Mouse (Mus musculus): ENCODE data around the gene Acer3. TPM values are rescaled to one million over a fixed set of nuclear protein-coding genes. Genes with fewer than 3 reads are reported as not detected.

Gene Acer3
- polyA plus RNA-seq, 1 experiment from 2014 or later, result 21.5 TPM

- H3K4me3 ChIP-seq (ENCODE audit: low read depth, low read length), result no peak overlapping the region
- DNase-seq (ENCODE audit: low spot score) (no peak), ATAC-seq (replicated peaks; ENCODE audit: insufficient number of reproducible peaks, low FRiP score, low TSS enrichment, low read depth) (no peak)
- no peaks in the 10 kb centered on the region for H3K4me1 ChIP-seq (ENCODE audit: control insufficient read depth, insufficient read depth, low read length)
- H3K36me3 ChIP-seq (replicated peaks; ENCODE audit: control insufficient read depth, insufficient read depth, low read depth, low read length), result no peaks in the 10 kb centered on the region
- H3K9ac ChIP-seq (replicated peaks; ENCODE audit: low read length), result no peak overlapping the region
- no peaks in the 10 kb centered on the region for H3K27me3 ChIP-seq (ENCODE audit: control insufficient read depth, insufficient read depth, low read length)
- H3K27ac ChIP-seq (replicated peaks; ENCODE audit: low read depth, low read length), result no peak overlapping the region
- no peaks in the 10 kb centered on the region for H3K9me3 ChIP-seq (replicated peaks; ENCODE audit: control insufficient read depth, low read length)
- no peak overlapping the region for H3K4me2 ChIP-seq (ENCODE audit: low read depth, low read length)
- 53% methylated on average over 6 of the region's 6 CpGs for whole genome bisulfite sequencing
Observed at GRCm38 (mm10) chr7:98345036-98345435, 24.0 kb upstream of the Acer3 start.

- DNase-seq (ENCODE audit: low spot score), result no peak
- Histone ChIP-seq H3K27me3 (ENCODE audit: control insufficient read depth, insufficient read depth, low read length) (no peaks in the 10 kb centered on the region), H3K9me3 (replicated peaks; ENCODE audit: control insufficient read depth, low read length) (no peaks in the 10 kb centered on the region), H3K4me3 (ENCODE audit: low read depth, low read length) (no peak overlapping the region), H3K9ac (replicated peaks; ENCODE audit: low read length) (no peak overlapping the region), H3K4me2 (ENCODE audit: low read depth, low read length) (no peak overlapping the region), H3K27ac (replicated peaks; ENCODE audit: low read depth, low read length) (no peak overlapping the region), H3K36me3 (replicated peaks; ENCODE audit: control insufficient read depth, insufficient read depth, low read depth, low read length) (no peaks in the 10 kb centered on the region), H3K4me1 (ENCODE audit: control insufficient read depth, insufficient read depth, low read length) (no peaks in the 10 kb centered on the region)
- WGBS, result 33% methylated on average over 3 of the region's 3 CpGs
- no peak for ATAC-seq (replicated peaks; ENCODE audit: insufficient number of reproducible peaks, low FRiP score, low TSS enrichment, low read depth)
Observed at GRCm38 (mm10) chr7:98344361-98344760, 23.4 kb upstream of the Acer3 start.

- no peak for ATAC-seq (replicated peaks; ENCODE audit: insufficient number of reproducible peaks, low FRiP score, low TSS enrichment, low read depth)
- H3K4me2 ChIP-seq (ENCODE audit: low read depth, low read length), result no peak overlapping the region
- H3K27ac ChIP-seq (replicated peaks; ENCODE audit: low read depth, low read length), result no peak overlapping the region
- H3K9me3 ChIP-seq (replicated peaks; ENCODE audit: control insufficient read depth, low read length), result no peaks in the 10 kb centered on the region
- no peak for DNase-seq (ENCODE audit: low spot score)
- WGBS, result 57% methylated on average over 3 of the region's 3 CpGs
- no peaks in the 10 kb centered on the region for H3K36me3 ChIP-seq (replicated peaks; ENCODE audit: control insufficient read depth, insufficient read depth, low read depth, low read length)
- no peaks in the 10 kb centered on the region for H3K4me1 ChIP-seq (ENCODE audit: control insufficient read depth, insufficient read depth, low read length)
- H3K27me3 ChIP-seq (ENCODE audit: control insufficient read depth, insufficient read depth, low read length), result no peaks in the 10 kb centered on the region
- H3K4me3 ChIP-seq (ENCODE audit: low read depth, low read length), result no peak overlapping the region
- no peak overlapping the region for H3K9ac ChIP-seq (replicated peaks; ENCODE audit: low read length)
Observed at GRCm38 (mm10) chr7:98342249-98342648, 21.2 kb upstream of the Acer3 start.

DNA sequence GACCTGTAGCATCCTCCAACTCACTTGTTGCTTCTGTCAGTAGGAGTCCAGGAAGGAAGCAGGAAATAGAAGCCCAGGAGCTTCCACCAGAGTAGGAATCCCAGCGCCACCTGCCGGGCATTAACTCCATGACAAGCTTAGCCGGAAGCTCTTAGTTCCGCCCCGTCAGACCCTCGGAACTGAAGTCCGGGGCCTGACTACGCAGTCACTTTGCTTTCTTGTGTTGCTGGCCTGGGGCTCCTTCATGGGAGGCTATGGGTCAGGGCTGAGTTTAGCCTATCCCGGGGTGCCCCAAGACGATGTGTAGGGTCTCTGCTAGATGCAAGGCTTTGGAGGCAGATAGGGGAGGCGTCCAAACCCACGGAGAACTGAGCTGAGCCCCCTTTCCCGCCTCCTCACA, 20.5 kb upstream of the Acer3 start:
- ATAC-seq (replicated peaks; ENCODE audit: insufficient number of reproducible peaks, low FRiP score, low TSS enrichment, low read depth) (0 out of 2 replicates have a peak, but pooled peaks have one; percentile 44), DNase-seq (ENCODE audit: low spot score) (peak; percentile 96)
- H3K27me3 ChIP-seq (ENCODE audit: control insufficient read depth, insufficient read depth, low read length), result no peaks in the 10 kb centered on the region
- 2% methylated on average over 13 of the region's 13 CpGs for WGBS
- no peak overlapping the region for H3K27ac ChIP-seq (replicated peaks; ENCODE audit: low read depth, low read length)
- peak overlapping the region; percentile 65 for H3K9ac ChIP-seq (replicated peaks; ENCODE audit: low read length)
- H3K36me3 ChIP-seq (replicated peaks; ENCODE audit: control insufficient read depth, insufficient read depth, low read depth, low read length), result no peaks in the 10 kb centered on the region
- peak overlapping the region; percentile 73 for H3K4me2 ChIP-seq (ENCODE audit: low read depth, low read length)
- no peaks in the 10 kb centered on the region for H3K4me1 ChIP-seq (ENCODE audit: control insufficient read depth, insufficient read depth, low read length)
- no peaks in the 10 kb centered on the region for H3K9me3 ChIP-seq (replicated peaks; ENCODE audit: control insufficient read depth, low read length)
- H3K4me3 ChIP-seq (ENCODE audit: low read depth, low read length), result peak overlapping the region; percentile 31

DNA sequence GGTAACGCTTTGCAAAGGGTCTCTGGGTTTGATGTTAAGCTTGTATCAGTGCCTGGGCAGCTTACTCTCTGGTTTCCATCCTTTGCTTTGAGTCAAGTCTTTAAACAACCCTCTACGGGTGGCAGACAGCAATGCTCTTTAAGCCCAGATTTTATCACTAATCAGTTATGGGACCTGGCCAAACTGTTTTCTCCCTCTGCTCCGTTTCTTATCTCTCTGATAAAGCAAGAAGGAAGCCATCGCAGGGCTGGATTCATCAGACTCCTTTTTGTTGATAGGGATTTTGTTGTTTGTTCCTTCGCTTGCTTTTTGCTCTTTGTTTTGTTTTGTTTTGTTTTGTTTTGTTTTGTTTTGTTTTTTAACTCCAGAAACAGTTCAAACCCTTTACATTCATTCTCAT, 19.3 kb upstream of the Acer3 start:
- Histone ChIP-seq H3K27ac (replicated peaks; ENCODE audit: low read depth, low read length) (no peak overlapping the region), H3K9me3 (replicated peaks; ENCODE audit: control insufficient read depth, low read length) (no peaks in the 10 kb centered on the region), H3K9ac (replicated peaks; ENCODE audit: low read length) (no peak overlapping the region), H3K27me3 (ENCODE audit: control insufficient read depth, insufficient read depth, low read length) (no peaks in the 10 kb centered on the region), H3K36me3 (replicated peaks; ENCODE audit: control insufficient read depth, insufficient read depth, low read depth, low read length) (no peaks in the 10 kb centered on the region), H3K4me1 (ENCODE audit: control insufficient read depth, insufficient read depth, low read length) (no peaks in the 10 kb centered on the region), H3K4me2 (ENCODE audit: low read depth, low read length) (no peak overlapping the region), H3K4me3 (ENCODE audit: low read depth, low read length) (no peak overlapping the region)
- WGBS, result 84% methylated on average over 5 of the region's 5 CpGs
- no peak for DNase-seq (ENCODE audit: low spot score)
- no peak for ATAC-seq (replicated peaks; ENCODE audit: insufficient number of reproducible peaks, low FRiP score, low TSS enrichment, low read depth)

DNA sequence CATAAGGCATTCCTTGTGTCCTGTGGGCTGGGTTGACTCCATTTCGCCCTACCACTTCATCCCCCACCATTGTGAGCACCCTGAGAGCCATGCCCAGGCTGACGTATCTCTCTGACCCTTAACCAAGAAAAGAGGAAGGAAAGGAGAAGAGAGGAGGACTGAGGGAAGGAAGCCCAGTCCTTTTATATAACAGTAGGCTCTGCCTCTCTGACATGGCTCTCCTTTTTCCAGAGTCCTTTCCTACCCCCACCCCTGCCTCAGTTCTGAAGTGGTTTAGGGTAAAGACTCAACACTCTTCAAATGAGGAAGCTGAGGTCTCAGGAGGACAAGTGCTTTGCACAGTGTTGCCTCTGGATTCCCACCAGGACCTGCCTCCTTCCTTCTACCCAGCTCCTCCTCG, 13.0 kb upstream of the Acer3 start:
- no peak overlapping the region for H3K4me3 ChIP-seq (ENCODE audit: low read depth, low read length)
- H3K9ac ChIP-seq (replicated peaks; ENCODE audit: low read length), result no peak overlapping the region
- no peaks in the 10 kb centered on the region for H3K4me1 ChIP-seq (ENCODE audit: control insufficient read depth, insufficient read depth, low read length)
- no peaks in the 10 kb centered on the region for H3K27me3 ChIP-seq (ENCODE audit: control insufficient read depth, insufficient read depth, low read length)
- no peak overlapping the region for H3K27ac ChIP-seq (replicated peaks; ENCODE audit: low read depth, low read length)
- ATAC-seq (replicated peaks; ENCODE audit: insufficient number of reproducible peaks, low FRiP score, low TSS enrichment, low read depth), result no peak
- no peaks in the 10 kb centered on the region for H3K9me3 ChIP-seq (replicated peaks; ENCODE audit: control insufficient read depth, low read length)
- no peak for DNase-seq (ENCODE audit: low spot score)
- H3K4me2 ChIP-seq (ENCODE audit: low read depth, low read length), result no peak overlapping the region
- no peaks in the 10 kb centered on the region for H3K36me3 ChIP-seq (replicated peaks; ENCODE audit: control insufficient read depth, insufficient read depth, low read depth, low read length)
- WGBS, result 84% methylated on average over 3 of the region's 3 CpGs

- no peak for DNase-seq (ENCODE audit: low spot score)
- no peaks in the 10 kb centered on the region for H3K9me3 ChIP-seq (replicated peaks; ENCODE audit: control insufficient read depth, low read length)
- ATAC-seq (replicated peaks; ENCODE audit: insufficient number of reproducible peaks, low FRiP score, low TSS enrichment, low read depth), result no peak
- H3K4me3 ChIP-seq (ENCODE audit: low read depth, low read length), result no peak overlapping the region
- H3K4me2 ChIP-seq (ENCODE audit: low read depth, low read length), result no peak overlapping the region
- H3K36me3 ChIP-seq (replicated peaks; ENCODE audit: control insufficient read depth, insufficient read depth, low read depth, low read length), result no peaks in the 10 kb centered on the region
- no peak overlapping the region for H3K9ac ChIP-seq (replicated peaks; ENCODE audit: low read length)
- H3K27me3 ChIP-seq (ENCODE audit: control insufficient read depth, insufficient read depth, low read length), result no peaks in the 10 kb centered on the region
- no peaks in the 10 kb centered on the region for H3K4me1 ChIP-seq (ENCODE audit: control insufficient read depth, insufficient read depth, low read length)
- 94% methylated on average over 5 of the region's 5 CpGs for WGBS
- H3K27ac ChIP-seq (replicated peaks; ENCODE audit: low read depth, low read length), result no peak overlapping the region
Observed at GRCm38 (mm10) chr7:98333507-98333906, 12.5 kb upstream of the Acer3 start.

- Histone ChIP-seq H3K4me2 (ENCODE audit: low read depth, low read length) (no peak overlapping the region), H3K9ac (replicated peaks; ENCODE audit: low read length) (no peak overlapping the region), H3K27ac (replicated peaks; ENCODE audit: low read depth, low read length) (no peak overlapping the region), H3K4me3 (ENCODE audit: low read depth, low read length) (no peak overlapping the region), H3K27me3 (ENCODE audit: control insufficient read depth, insufficient read depth, low read length) (no peaks in the 10 kb centered on the region), H3K36me3 (replicated peaks; ENCODE audit: control insufficient read depth, insufficient read depth, low read depth, low read length) (no peaks in the 10 kb centered on the region), H3K9me3 (replicated peaks; ENCODE audit: control insufficient read depth, low read length) (no peaks in the 10 kb centered on the region), H3K4me1 (ENCODE audit: control insufficient read depth, insufficient read depth, low read length) (no peaks in the 10 kb centered on the region)
- ATAC-seq (replicated peaks; ENCODE audit: insufficient number of reproducible peaks, low FRiP score, low TSS enrichment, low read depth) (no peak), DNase-seq (ENCODE audit: low spot score) (no peak)
- WGBS, result 71% methylated on average over 5 of the region's 5 CpGs
Observed at GRCm38 (mm10) chr7:98332678-98333397, 11.8 kb upstream of the Acer3 start.
